Mouse (Mus musculus) testis, adult 2 months (tissue): ENCODE measurements around the gene Elmsan1. TPM values are rescaled to one million over a fixed set of nuclear protein-coding genes. Genes with fewer than 3 reads are reported as not detected.
A peak's percentile ranks its signal among the peaks of the same experiment; 100 is the strongest.

Source experiments
- H3K27ac ChIP-seq: fragments of 200-500 bp; 2 replicates; pipeline ENCODE4 v1.5.1; 2012; ENCODE audit warnings: low read depth, low read length; ENCODE audit not compliant: control insufficient read depth, insufficient read depth
- H3K27me3 ChIP-seq: fragments of 200-500 bp; 2 replicates; pipeline ENCODE4 v1.6.1; 2012; ENCODE audit warnings: mild to moderate bottlenecking, low read length, moderate library complexity; ENCODE audit not compliant: control insufficient read depth, insufficient read depth
- H3K36me3 ChIP-seq: fragments of 200-500 bp; 2 replicates; pipeline ENCODE4 v1.6.1; 2012; ENCODE audit warnings: mild to moderate bottlenecking, low read length; ENCODE audit not compliant: control insufficient read depth, insufficient read depth
- H3K4me1 ChIP-seq: fragments of 200-500 bp; 2 replicates; pipeline ENCODE4 v1.6.1; 2012; ENCODE audit warnings: low read length; ENCODE audit not compliant: control insufficient read depth, insufficient read depth
- H3K4me3 ChIP-seq: fragments of 200-500 bp; 2 replicates; pipeline ENCODE4 v1.5.1; 2012; ENCODE audit warnings: low read depth, mild to moderate bottlenecking, low read length, moderate library complexity, mixed read lengths; ENCODE audit not compliant: control insufficient read depth
- CTCF ChIP-seq: fragments of 200-500 bp; IDR thresholded peaks from 2 replicates; pipeline ENCODE4 v1.5.1; 2012; ENCODE audit warnings: low read depth, mild to moderate bottlenecking, inconsistent platforms, low read length, moderate library complexity; ENCODE audit not compliant: control insufficient read depth, insufficient read depth, insufficient replicate concordance
- POLR2A ChIP-seq: fragments of 200-500 bp; IDR thresholded peaks from 2 replicates; pipeline ENCODE4 v1.6.1; 2012; ENCODE audit warnings: low read depth, mild to moderate bottlenecking, inconsistent platforms, low read length, moderate library complexity; ENCODE audit not compliant: control insufficient read depth
- polyA plus RNA-seq: library from polyadenylated mRNA; depleted of rRNA; stranded (reverse); fragments of >200 nt; gene quantifications from 2 replicates; pipeline ENCODE4 v1.2.3, GENCODE M21; 2012

Gene Elmsan1
- polyA plus RNA-seq, 1 experiment = 0.77 TPM

- TF ChIP-seq POLR2A (no peak), CTCF (no peak)
- no peak overlapping the region for H3K27ac ChIP-seq
- H3K27me3 ChIP-seq = peaks cover 3% of the 10 kb centered on the region; the same call in 1 of the 2 replicates
- no peaks in the 10 kb centered on the region for H3K36me3 ChIP-seq
- H3K4me3 ChIP-seq = no peak overlapping the region
- peaks cover 21% of the 10 kb centered on the region for H3K4me1 ChIP-seq
These were observed 63.7 kb downstream of the Elmsan1 start for GRCm38 (mm10) chr12:84154786-84155522.

- H3K27me3 ChIP-seq = peaks cover 3% of the 10 kb centered on the region; the same call in 1 of the 2 replicates
- no peak overlapping the region for H3K27ac ChIP-seq
- H3K4me1 ChIP-seq = peaks cover 22% of the 10 kb centered on the region
- H3K4me3 ChIP-seq = no peak overlapping the region; the same call in 1 of the 2 replicates
- TF ChIP-seq POLR2A (no peak), CTCF (no peak)
- no peaks in the 10 kb centered on the region for H3K36me3 ChIP-seq
These were observed 65.3 kb downstream of the Elmsan1 start for GRCm38 (mm10) chr12:84153414-84153813.

GRCm38 (mm10) chr12:84152352-84153190 lies 66.1 kb downstream of the Elmsan1 start:
- no peak for TF ChIP-seq POLR2A
- no peak for TF ChIP-seq CTCF
- Histone ChIP-seq H3K4me3 (peak overlapping the region; percentile 86), H3K27ac (no peak overlapping the region), H3K27me3 (peaks cover 3% of the 10 kb centered on the region; the same call in 1 of the 2 replicates), H3K36me3 (no peaks in the 10 kb centered on the region; the same call in 1 of the 2 replicates), H3K4me1 (peaks cover 23% of the 10 kb centered on the region)

DNA sequence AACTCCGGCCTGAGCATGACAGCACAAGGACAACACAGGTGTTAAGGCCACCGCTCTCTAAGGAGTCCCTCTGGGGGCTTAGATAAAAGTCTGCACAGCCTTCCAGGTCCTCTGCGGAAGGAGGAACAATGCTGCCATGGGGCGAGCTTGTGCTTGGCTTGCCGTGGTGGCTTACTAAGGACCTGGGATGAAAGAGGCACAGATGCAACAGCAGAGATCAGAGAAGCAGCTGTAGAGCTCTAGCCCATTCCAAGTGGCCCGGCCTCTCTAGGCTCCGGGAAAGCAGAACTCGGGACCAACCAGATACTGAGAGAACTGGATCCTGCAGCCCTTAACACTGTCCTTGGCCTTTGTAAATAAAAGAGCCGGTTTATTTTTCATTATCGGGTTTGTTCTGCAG lies 66.8 kb downstream of the Elmsan1 start:
- H3K27me3 ChIP-seq = peaks cover 3% of the 10 kb centered on the region; the same call in 1 of the 2 replicates
- H3K4me3 ChIP-seq = peak overlapping the region; percentile 86
- H3K27ac ChIP-seq = no peak overlapping the region
- TF ChIP-seq CTCF (no peak), POLR2A (no peak)
- no peaks in the 10 kb centered on the region; the same call in 1 of the 2 replicates for H3K36me3 ChIP-seq
- peaks cover 26% of the 10 kb centered on the region for H3K4me1 ChIP-seq

GRCm38 (mm10) chr12:84150976-84151375 lies 67.7 kb downstream of the Elmsan1 start:
- Histone ChIP-seq H3K4me1 (peaks cover 30% of the 10 kb centered on the region), H3K27me3 (peaks cover 3% of the 10 kb centered on the region; the same call in 1 of the 2 replicates), H3K36me3 (no peaks in the 10 kb centered on the region; the same call in 1 of the 2 replicates), H3K27ac (no peak overlapping the region), H3K4me3 (peak overlapping the region; percentile 79)
- no peak for TF ChIP-seq POLR2A
- TF ChIP-seq CTCF = no peak

DNA sequence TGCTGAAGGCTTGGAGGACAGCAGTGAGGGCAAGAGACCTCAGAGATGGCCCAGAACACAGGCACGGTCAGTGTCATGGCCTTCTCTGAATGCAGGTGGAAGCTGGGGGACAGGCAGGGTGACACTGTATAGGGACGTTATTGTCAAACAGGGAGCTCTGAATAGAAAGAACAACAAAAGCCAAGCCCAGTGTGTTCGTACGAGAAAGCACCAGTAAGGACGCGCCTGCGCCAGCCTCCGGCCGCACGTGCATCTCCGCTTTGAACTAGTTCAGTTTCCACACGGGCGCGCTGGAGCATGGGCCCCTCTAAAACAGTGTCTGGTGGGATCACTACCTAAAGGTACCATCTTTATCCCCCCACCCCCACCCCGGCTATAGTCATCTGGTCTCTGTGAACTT lies 68.7 kb downstream of the Elmsan1 start:
- no peaks in the 10 kb centered on the region; the same call in 1 of the 2 replicates for H3K36me3 ChIP-seq
- H3K27ac ChIP-seq = no peak overlapping the region
- TF ChIP-seq POLR2A (no peak), CTCF (no peak)

GRCm38 (mm10) chr12:84148622-84149012 lies 70.1 kb downstream of the Elmsan1 start:
- peaks cover 30% of the 10 kb centered on the region for H3K4me1 ChIP-seq
- no peaks in the 10 kb centered on the region; the same call in 1 of the 2 replicates for H3K36me3 ChIP-seq
- peak overlapping the region; percentile 90 for H3K4me3 ChIP-seq
- peaks cover 3% of the 10 kb centered on the region; the same call in 1 of the 2 replicates for H3K27me3 ChIP-seq
- no peak overlapping the region; the same call in none of the 2 replicates for H3K27ac ChIP-seq
- TF ChIP-seq POLR2A (no peak), CTCF (no peak)

More for the DNA sequence above, 68.7 kb downstream of the Elmsan1 start:
- Histone ChIP-seq H3K4me3 (peak overlapping the region; percentile 78), H3K27me3 (peaks cover 3% of the 10 kb centered on the region; the same call in 1 of the 2 replicates), H3K4me1 (peaks cover 30% of the 10 kb centered on the region)
